Mouse (Mus musculus): ENCODE measurements around the gene Jag2. TPM values are rescaled to one million over a fixed set of nuclear protein-coding genes. Genes with fewer than 3 reads are reported as not detected.

Jag2 gene
- polyA plus RNA-seq, 1 experiment from 2014 or later, result 3.7 TPM

- Histone ChIP-seq H3K27me3 (peaks cover 27% of the 10 kb centered on the region), H3K4me3 (no peak overlapping the region), H3K27ac (no peak overlapping the region), H3K4me2 (no peak overlapping the region), H3K9ac (no peak overlapping the region), H3K9me3 (replicated peaks) (no peaks in the 10 kb centered on the region), H3K4me1 (replicated peaks) (peaks cover 20% of the 10 kb centered on the region), H3K36me3 (no peaks in the 10 kb centered on the region)
- 50% methylated on average over 8 of the region's 8 CpGs for WGBS
- no peak for ATAC-seq (replicated peaks; ENCODE audit: insufficient number of reproducible peaks, insufficient read depth, low FRiP score, low read depth)
These were observed 63.0 kb downstream of the Jag2 start for GRCm38 (mm10) chr12:112866467-112867080.

GRCm38 (mm10) chr12:112864804-112865203 is 64.8 kb downstream of the Jag2 start:
- 77% methylated on average over 7 of the region's 7 CpGs for WGBS
- no peaks in the 10 kb centered on the region for H3K36me3 ChIP-seq
- no peak overlapping the region for H3K4me3 ChIP-seq
- H3K27ac ChIP-seq, result no peak overlapping the region
- no peaks in the 10 kb centered on the region for H3K9me3 ChIP-seq (replicated peaks)
- H3K4me2 ChIP-seq, result no peak overlapping the region
- H3K27me3 ChIP-seq, result peaks cover 13% of the 10 kb centered on the region
- no peak for ATAC-seq (replicated peaks; ENCODE audit: insufficient number of reproducible peaks, insufficient read depth, low FRiP score, low read depth)
- H3K9ac ChIP-seq, result no peak overlapping the region
- peaks cover 15% of the 10 kb centered on the region for H3K4me1 ChIP-seq (replicated peaks)

GRCm38 (mm10) chr12:112861911-112862321 is 67.7 kb downstream of the Jag2 start:
- H3K27me3 ChIP-seq, result 0 out of 2 replicates have a peak, but pooled peaks cover 4% of the 10 kb centered on the region
- no peak overlapping the region for H3K9ac ChIP-seq
- H3K4me3 ChIP-seq, result no peak overlapping the region
- 61% methylated on average over 9 of the region's 9 CpGs for WGBS
- H3K9me3 ChIP-seq (replicated peaks), result no peaks in the 10 kb centered on the region
- H3K27ac ChIP-seq, result no peak overlapping the region
- no peak for ATAC-seq (replicated peaks; ENCODE audit: insufficient number of reproducible peaks, insufficient read depth, low FRiP score, low read depth)
- peaks cover 9% of the 10 kb centered on the region; the same call in 1 of the 2 replicates for H3K4me1 ChIP-seq (replicated peaks)
- H3K4me2 ChIP-seq, result no peak overlapping the region
- no peaks in the 10 kb centered on the region for H3K36me3 ChIP-seq

GRCm38 (mm10) chr12:112860765-112861164 is 68.8 kb downstream of the Jag2 start:
- H3K4me2 ChIP-seq, result no peak overlapping the region

DNA sequence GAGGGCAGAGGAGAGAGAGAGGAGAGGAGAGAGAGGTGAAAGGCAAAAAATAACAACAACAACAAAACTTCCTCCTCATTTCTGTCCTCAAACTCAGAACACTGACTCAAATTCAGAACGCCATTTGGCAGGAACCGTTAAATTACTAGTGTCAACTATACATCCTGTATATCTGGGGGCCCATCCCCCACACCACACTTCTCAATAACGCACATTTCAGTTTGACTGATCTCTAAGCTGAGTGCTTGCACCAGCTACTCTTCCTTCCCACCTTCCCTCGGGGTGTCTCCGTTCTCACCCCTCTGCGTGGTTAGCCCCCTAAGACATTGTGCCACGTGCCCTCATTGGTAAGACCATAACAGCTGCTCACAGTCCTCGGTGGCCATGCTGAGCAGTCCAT is 69.6 kb downstream of the Jag2 start:
- no peaks in the 10 kb centered on the region for H3K27me3 ChIP-seq
- H3K4me1 ChIP-seq (replicated peaks), result peaks cover 4% of the 10 kb centered on the region; the same call in 1 of the 2 replicates
- H3K9ac ChIP-seq, result no peak overlapping the region
- H3K4me3 ChIP-seq, result peak overlapping the region; percentile 5; the same call in 1 of the 2 replicates
- peak overlapping the region; percentile 6; the same call in 1 of the 2 replicates for H3K4me2 ChIP-seq
- no peak overlapping the region for H3K27ac ChIP-seq
- no peaks in the 10 kb centered on the region for H3K9me3 ChIP-seq (replicated peaks)
- no peaks in the 10 kb centered on the region for H3K36me3 ChIP-seq
- 61% methylated on average over 8 of the region's 8 CpGs for WGBS
- no peak for ATAC-seq (replicated peaks; ENCODE audit: insufficient number of reproducible peaks, insufficient read depth, low FRiP score, low read depth)

More at GRCm38 (mm10) chr12:112860765-112861164, 68.8 kb downstream of the Jag2 start:
- peak overlapping the region; percentile 5; the same call in 1 of the 2 replicates for H3K4me3 ChIP-seq
- no peaks in the 10 kb centered on the region for H3K36me3 ChIP-seq
- 0 out of 2 replicates have a peak, but pooled peaks cover 4% of the 10 kb centered on the region for H3K27me3 ChIP-seq
- 60% methylated on average over 7 of the region's 7 CpGs for WGBS
- H3K9ac ChIP-seq, result no peak overlapping the region
- peaks cover 4% of the 10 kb centered on the region; the same call in 1 of the 2 replicates for H3K4me1 ChIP-seq (replicated peaks)
- H3K9me3 ChIP-seq (replicated peaks), result no peaks in the 10 kb centered on the region
- ATAC-seq (replicated peaks; ENCODE audit: insufficient number of reproducible peaks, insufficient read depth, low FRiP score, low read depth), result no peak
- H3K27ac ChIP-seq, result no peak overlapping the region

DNA sequence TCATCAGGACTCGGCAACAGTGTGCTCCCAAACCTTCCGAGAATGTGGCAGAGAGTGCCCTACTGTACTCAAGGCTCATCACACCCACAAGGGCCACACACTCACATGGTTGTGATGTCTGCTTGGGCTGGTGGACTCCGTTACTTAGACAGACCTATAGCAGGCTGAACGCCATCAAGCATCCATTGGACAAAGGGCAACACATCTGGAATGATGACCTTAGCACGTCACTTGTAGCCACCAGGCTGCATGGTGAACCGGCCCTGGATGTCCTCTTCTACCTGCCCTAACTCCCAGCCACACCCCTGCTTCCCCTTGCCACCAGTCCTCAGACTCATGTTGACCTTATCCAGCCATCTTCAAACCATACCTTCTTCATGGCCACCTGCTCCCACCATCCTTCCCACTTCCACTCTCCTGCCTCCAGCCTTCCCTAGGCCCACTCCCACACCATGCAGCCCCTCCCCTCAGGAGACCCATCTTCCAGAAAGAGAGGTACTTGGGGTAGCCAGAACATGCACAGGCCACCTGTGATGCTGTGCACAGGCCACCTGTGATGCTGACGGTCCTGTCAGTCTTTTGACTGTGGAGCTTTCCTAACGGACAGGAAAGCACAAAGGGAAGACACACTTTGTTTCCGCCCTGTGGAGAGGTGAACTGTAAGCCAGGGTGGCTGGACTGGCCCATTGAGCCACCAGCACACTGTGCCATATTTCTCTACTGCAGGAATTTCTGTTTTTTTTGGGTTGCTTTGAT is 70.8 kb downstream of the Jag2 start:
- Histone ChIP-seq H3K4me1 (replicated peaks) (peaks cover 4% of the 10 kb centered on the region; the same call in 1 of the 2 replicates), H3K9ac (no peak overlapping the region), H3K4me3 (no peak overlapping the region), H3K36me3 (no peaks in the 10 kb centered on the region), H3K27ac (no peak overlapping the region), H3K27me3 (no peaks in the 10 kb centered on the region), H3K9me3 (replicated peaks) (no peaks in the 10 kb centered on the region), H3K4me2 (no peak overlapping the region)
- WGBS, result 86% methylated on average over 9 of the region's 9 CpGs
- no peak for ATAC-seq (replicated peaks; ENCODE audit: insufficient number of reproducible peaks, insufficient read depth, low FRiP score, low read depth)

Small RNAs within 50 kb of the gene (microRNA-seq; reads per million reads assigned to microRNA genes)
- gene Mir6941, result 0.63 reads per million

Other genes with a start within 250 kb of the Jag2 start
- gene Cep170b, start 209.3 kb downstream of the Jag2 start, polyA plus RNA-seq (2015; fragmentation: Nextera tagmentation; extraction: Ambion mirVana), result 4.8 and 7.9 TPM in 2 replicates
- 7.2 and 34.0 TPM in 2 replicates for gene Pld4, start 169.1 kb downstream of the Jag2 start, polyA plus RNA-seq (2015; fragmentation: Nextera tagmentation; extraction: Ambion mirVana)
- 2.1 and 2.4 TPM in 2 replicates for gene Ahnak2, start 127.1 kb downstream of the Jag2 start, polyA plus RNA-seq (2015; fragmentation: Nextera tagmentation; extraction: Ambion mirVana)
- 5.7 and 7.3 TPM in 2 replicates for gene Clba1, start 120.8 kb downstream of the Jag2 start, polyA plus RNA-seq (2015; fragmentation: Nextera tagmentation; extraction: Ambion mirVana)
- 34.6 and 53.3 TPM in 2 replicates for gene Cdca4, start 100.4 kb downstream of the Jag2 start, polyA plus RNA-seq (2015; fragmentation: Nextera tagmentation; extraction: Ambion mirVana)
- 0.19 and 2.2 TPM in 2 replicates for gene Gpr132, start 61.5 kb downstream of the Jag2 start, polyA plus RNA-seq (2015; fragmentation: Nextera tagmentation; extraction: Ambion mirVana)
- 32.1 and 48.3 TPM in 2 replicates for gene Nudt14, start 12.3 kb upstream of the Jag2 start, polyA plus RNA-seq (2015; fragmentation: Nextera tagmentation; extraction: Ambion mirVana)
- gene Btbd6, start 46.7 kb upstream of the Jag2 start, polyA plus RNA-seq (2015; fragmentation: Nextera tagmentation; extraction: Ambion mirVana), result 19.4 and 23.5 TPM in 2 replicates
- gene Brf1, start 70.9 kb upstream of the Jag2 start, polyA plus RNA-seq (2015; fragmentation: Nextera tagmentation; extraction: Ambion mirVana), result 30.2 and 47.2 TPM in 2 replicates
- gene Pacs2, start 84.7 kb upstream of the Jag2 start, polyA plus RNA-seq (2015; fragmentation: Nextera tagmentation; extraction: Ambion mirVana), result 6.9 and 9.0 TPM in 2 replicates
- not detected in 2 replicates for gene Tex22, start 144.7 kb upstream of the Jag2 start, polyA plus RNA-seq (2015; fragmentation: Nextera tagmentation; extraction: Ambion mirVana)
- gene Mta1, start 168.5 kb upstream of the Jag2 start, polyA plus RNA-seq (2015; fragmentation: Nextera tagmentation; extraction: Ambion mirVana), result 11.3 and 11.4 TPM in 2 replicates
- 1,571 and 1,711 TPM in 2 replicates for gene Crip2, start 210.5 kb upstream of the Jag2 start, polyA plus RNA-seq (2015; fragmentation: Nextera tagmentation; extraction: Ambion mirVana)
- 646 and 685 TPM in 2 replicates for gene Crip1, start 216.5 kb upstream of the Jag2 start, polyA plus RNA-seq (2015; fragmentation: Nextera tagmentation; extraction: Ambion mirVana)
- gene Tedc1, start 226.6 kb upstream of the Jag2 start, polyA plus RNA-seq (2015; fragmentation: Nextera tagmentation; extraction: Ambion mirVana), result 15.4 and 31.7 TPM in 2 replicates

All from heart, embryonic 15.5 days (tissue).